Mouse (Mus musculus) natural killer cell, adult 2 months (primary cell): Measurements from ENCODE around the gene Nfatc2.

Source experiments
- DNase-seq, 2 experiments: peaks; one replicate each; pipeline ENCODE4 v3.0.0; 2022; ENCODE audit warnings: low spot score in 2 of 2

Gene Nfatc2

DNA sequence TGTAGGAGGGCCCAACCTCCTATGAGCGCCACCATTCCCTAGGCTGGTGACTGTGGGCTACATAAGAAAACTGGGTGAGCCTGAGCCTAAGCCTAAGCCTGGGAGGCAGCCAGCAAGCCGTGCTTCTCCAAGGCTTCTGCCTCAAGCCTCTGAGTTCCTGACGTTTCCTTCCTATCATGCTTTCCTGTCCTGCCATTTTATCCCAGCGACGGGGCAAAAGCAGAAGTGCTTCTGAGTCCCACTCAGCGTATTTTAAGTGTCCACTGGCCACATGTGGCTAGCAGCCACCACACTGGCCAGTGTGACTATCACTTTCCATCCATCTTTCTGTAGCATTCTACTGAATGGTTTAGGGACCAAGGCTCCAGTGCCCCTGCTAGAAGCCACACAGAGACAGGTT lies 62.4 kb downstream of the Nfatc2 start:
- DNase-seq: no peak

- no peak for DNase-seq
Measured at GRCm38 (mm10) chr2:168532061-168532833, 69.2 kb downstream of the Nfatc2 start.

GRCm38 (mm10) chr2:168528551-168528950 lies 72.9 kb downstream of the Nfatc2 start:
- no peak for DNase-seq

GRCm38 (mm10) chr2:168527430-168527792 lies 74.0 kb downstream of the Nfatc2 start:
- DNase-seq: no peak

GRCm38 (mm10) chr2:168526547-168527429 lies 74.7 kb downstream of the Nfatc2 start:
- DNase-seq: no peak

- no peak for DNase-seq
Measured at GRCm38 (mm10) chr2:168525391-168526154, 75.9 kb downstream of the Nfatc2 start.

DNA sequence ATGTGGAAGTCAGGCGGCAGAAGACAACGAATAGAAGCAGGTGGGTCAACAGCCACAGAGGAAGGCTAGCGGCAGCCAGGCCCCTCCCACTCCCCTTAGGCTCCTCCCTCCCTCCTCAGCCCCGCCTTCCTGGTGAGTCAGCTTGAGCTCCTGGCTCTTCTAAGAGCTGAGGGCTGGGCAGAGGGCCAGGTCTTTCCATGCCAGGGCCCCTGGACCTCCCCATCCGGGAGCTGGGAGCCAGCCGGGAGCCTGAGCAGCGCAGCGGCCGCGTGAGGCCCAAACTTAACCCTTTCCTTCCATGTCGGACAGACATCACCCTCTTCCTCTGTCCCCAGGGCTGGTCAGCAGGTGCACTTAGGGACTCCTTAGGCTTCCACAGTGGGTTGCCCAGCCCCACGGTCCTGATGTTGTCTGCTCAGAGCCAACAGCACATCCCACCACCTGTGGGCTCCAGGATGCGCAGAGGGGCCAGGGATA lies 76.5 kb downstream of the Nfatc2 start:
- peak; percentile 28 to 29 for DNase-seq

DNA sequence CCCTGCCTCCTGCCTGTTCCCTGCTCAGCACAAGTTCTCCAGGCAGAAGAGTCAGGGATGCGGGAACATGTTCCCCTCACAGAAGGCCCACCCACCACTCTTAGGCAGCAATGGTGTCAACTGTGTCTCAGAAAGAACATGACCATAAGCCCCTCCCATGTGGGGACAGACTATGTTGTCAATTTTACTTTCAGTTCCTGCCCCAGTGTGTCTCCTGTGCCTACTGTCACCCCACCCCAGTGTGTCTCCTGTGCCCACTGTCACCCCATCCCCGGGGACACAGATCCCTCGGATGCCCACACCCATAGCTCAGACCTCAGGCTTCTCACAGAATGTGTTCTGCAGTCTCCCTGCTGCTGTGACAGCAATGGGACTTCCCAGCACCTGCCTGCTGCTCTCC lies 79.2 kb downstream of the Nfatc2 start:
- no peak for DNase-seq

DNA sequence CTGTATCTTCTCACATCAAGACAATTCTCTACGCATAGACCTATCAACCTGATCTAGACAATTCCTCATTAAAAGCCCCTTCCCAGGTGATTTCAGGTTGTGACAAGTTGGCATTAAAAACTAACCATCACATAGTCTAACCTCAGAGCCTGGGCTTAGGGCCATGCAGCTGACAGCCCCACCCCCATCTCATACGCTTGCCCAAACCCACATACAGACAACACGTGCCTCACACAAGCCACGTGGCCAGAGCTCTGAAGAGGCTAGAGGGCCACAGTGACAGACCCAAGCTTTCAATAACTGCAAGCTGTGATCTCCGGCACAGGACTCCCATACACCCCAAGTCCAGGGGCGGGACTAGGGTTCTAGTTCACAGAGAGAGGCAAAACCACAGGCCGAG lies 80.7 kb downstream of the Nfatc2 start:
- DNase-seq: peak; percentile 16 to 33

- DNase-seq: no peak
Measured at GRCm38 (mm10) chr2:168519589-168519988, 81.9 kb downstream of the Nfatc2 start.

DNA sequence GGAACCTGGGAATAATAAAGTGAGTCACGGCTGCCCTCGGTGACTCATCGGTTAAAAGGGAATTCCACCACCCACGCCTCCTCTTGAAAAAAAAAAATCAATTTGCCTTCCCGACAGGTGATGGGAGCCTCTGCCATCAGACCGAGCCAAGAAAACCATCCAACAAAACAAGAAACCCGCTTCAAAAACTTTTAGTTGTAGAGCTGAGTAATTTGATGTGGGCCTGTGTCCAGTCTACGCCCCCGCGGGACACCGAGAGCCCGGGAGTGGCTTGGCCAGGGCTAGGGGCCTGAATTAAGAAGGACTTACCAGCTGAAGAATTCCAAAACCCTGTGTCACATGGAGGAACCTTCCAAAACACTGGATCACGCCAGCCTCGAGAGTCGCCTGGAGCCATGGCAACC lies 83.2 kb downstream of the Nfatc2 start:
- no peak for DNase-seq

GRCm38 (mm10) chr2:168517774-168518173 lies 83.7 kb downstream of the Nfatc2 start:
- no peak for DNase-seq

DNA sequence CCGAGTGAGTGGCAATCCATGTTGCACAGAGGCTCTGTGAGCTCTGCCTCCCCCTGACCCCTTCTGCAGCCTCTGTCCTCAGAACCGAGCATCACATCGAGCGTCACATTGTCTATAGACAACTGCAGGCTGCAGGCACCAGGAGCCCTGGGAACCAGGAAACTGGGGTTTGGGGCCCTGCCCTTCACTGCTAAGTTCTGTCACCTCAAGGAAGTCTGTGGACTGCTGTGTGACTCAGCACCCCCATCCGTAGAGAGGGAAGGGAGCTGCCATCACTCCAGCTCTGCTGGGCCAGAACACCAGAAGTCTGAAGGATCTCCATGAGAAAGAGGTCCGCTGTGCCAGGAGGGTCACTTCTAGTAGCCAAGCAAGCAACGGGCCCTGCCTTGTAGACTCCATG lies 84.7 kb downstream of the Nfatc2 start:
- DNase-seq: no peak

- DNase-seq: no peak
Measured at GRCm38 (mm10) chr2:168515466-168515865, 86.0 kb downstream of the Nfatc2 start.

GRCm38 (mm10) chr2:168514131-168514530 lies 87.3 kb downstream of the Nfatc2 start:
- no peak for DNase-seq

DNA sequence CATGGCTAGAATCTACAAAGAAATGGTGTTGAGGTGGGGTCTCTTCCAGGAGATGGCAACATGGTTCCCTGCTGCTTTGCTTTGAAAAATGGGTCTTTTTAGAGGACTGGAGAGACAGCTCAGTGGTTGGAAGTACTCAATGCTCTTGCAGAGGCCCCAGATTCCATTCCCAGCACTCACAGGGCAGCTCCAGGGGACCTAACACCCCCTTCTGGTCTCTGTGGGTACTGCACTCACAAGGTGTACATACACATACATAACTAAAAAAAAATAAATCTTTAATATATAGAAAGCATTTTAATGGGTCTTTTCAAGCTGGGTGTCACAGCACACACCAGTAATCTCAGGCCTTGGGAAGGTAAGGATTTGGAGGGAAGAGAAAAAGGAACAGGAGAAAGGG lies 89.9 kb downstream of the Nfatc2 start:
- DNase-seq: no peak

GRCm38 (mm10) chr2:168508469-168509198 lies 92.8 kb downstream of the Nfatc2 start:
- DNase-seq: no peak

GRCm38 (mm10) chr2:168504431-168505182 lies 96.8 kb downstream of the Nfatc2 start:
- no peak for DNase-seq

GRCm38 (mm10) chr2:168503735-168504134 lies 97.7 kb downstream of the Nfatc2 start:
- DNase-seq: no peak

DNA sequence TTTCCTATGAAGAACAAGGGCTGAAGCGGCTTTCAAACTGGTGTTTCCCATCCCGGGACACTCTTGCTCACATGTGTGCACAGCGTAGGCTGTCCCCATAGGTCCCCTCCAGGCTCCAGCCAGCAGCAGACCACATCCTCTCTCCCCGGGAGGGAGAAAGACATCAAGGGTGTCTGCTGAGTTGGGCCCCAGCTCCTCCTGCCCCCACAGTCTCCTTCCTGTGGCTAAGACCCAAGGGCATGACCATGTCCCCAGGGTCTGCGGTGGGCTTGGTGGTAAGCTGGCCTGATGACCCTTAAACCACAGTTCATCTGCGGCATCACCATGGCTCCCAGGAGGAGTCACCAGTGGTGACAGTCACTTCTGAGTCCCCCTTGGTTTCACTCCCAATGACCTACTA lies 100.7 kb downstream of the Nfatc2 start:
- DNase-seq: peak; percentile 31 to 36

DNA sequence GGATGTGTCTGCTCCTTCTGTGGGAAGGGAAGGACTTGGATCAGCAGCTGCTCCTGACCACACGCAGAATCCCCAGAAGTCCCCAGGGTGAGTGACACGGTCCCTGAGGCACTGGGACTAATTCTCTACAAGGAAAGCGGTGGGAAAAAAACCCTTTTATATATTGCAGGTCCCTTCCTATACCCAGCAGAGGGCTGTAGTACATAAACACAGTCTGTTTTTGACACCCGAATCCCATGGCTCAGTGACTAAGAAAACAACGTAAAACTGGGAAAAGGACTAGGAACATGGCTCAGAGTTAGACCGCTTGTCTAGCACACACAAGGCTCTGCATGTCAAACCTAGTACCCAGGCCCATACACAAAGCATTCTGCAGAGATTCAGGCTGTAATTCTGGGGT lies 101.2 kb downstream of the Nfatc2 start:
- DNase-seq: no peak
